Mouse (Mus musculus) lung, embryonic 15.5 days (tissue): ENCODE data around the gene Vac14. TPM values are rescaled to one million over a fixed set of nuclear protein-coding genes. Genes with fewer than 3 reads are reported as not detected.

Experiments
- ATAC-seq: fragments of 200-750 bp; cut with Nextera tagmentation; 2 replicates; pipeline ENCODE4 v1.8.0; 2017; ENCODE audit warnings: moderate number of reproducible peaks, borderline replicate concordance; ENCODE audit not compliant: low FRiP score, low TSS enrichment; ENCODE audit errors: extremely low read depth
- H3K27ac ChIP-seq: fragments of 300-500 bp; sonication (generic); 2 replicates; pipeline ENCODE4 v1.5.1; 2015; ENCODE audit warnings: moderate library complexity, mild to moderate bottlenecking, inconsistent platforms
- H3K27me3 ChIP-seq: fragments of 300-500 bp; sonication (generic); 2 replicates; pipeline ENCODE4 v1.6.1; 2015; ENCODE audit warnings: inconsistent platforms
- H3K36me3 ChIP-seq: fragments of 300-500 bp; sonication (generic); 2 replicates; pipeline ENCODE4 v1.6.1; 2015; ENCODE audit warnings: inconsistent platforms
- H3K4me1 ChIP-seq: fragments of 300-500 bp; sonication (generic); 2 replicates; pipeline ENCODE4 v1.6.1; 2015; ENCODE audit warnings: inconsistent platforms
- H3K4me2 ChIP-seq: fragments of 300-500 bp; sonication (generic); 2 replicates; pipeline ENCODE4 v1.6.1; 2015; ENCODE audit warnings: inconsistent platforms, mild to moderate bottlenecking, moderate library complexity
- H3K4me3 ChIP-seq: fragments of 300-500 bp; sonication (generic); 2 replicates; pipeline ENCODE4 v1.5.1; 2015; ENCODE audit warnings: mild to moderate bottlenecking, inconsistent platforms
- H3K9ac ChIP-seq: fragments of 300-500 bp; sonication (generic); 2 replicates; pipeline ENCODE4 v1.6.1; 2015; ENCODE audit warnings: inconsistent platforms
- H3K9me3 ChIP-seq: fragments of 300-500 bp; sonication (generic); 2 replicates; pipeline ENCODE4 v1.6.1; 2016; ENCODE audit warnings: inconsistent platforms
- WGBS: fragments of 180-500 bp; shearing (Covaris S2); methylation state at CpG from one replicate; pipeline ENCODE4 v1.1.7; 2015; 5-methylcytosine and 5-hydroxymethylcytosine counted together
- polyA plus RNA-seq: library from polyadenylated mRNA; unstranded; fragments of >200 nt; fragmentation: Nextera tagmentation; extraction: Ambion mirVana; gene quantifications from 2 replicates; pipeline ENCODE4 v1.2.1, GENCODE M21; 2015

Gene Vac14
- polyA plus RNA-seq, 1 experiment from 2014 or later = 18.2 TPM

GRCm38 (mm10) chr8:110706288-110706870 lies 88.0 kb downstream of the Vac14 start:
- 72% methylated on average over 3 of the region's 3 CpGs for WGBS
- peak overlapping the region; percentile 74 for H3K27ac ChIP-seq
- ATAC-seq = no peak
- H3K4me3 ChIP-seq = no peak overlapping the region
- peaks cover 84% of the 10 kb centered on the region for H3K4me1 ChIP-seq
- H3K27me3 ChIP-seq = no peaks in the 10 kb centered on the region
- no peaks in the 10 kb centered on the region for H3K9me3 ChIP-seq
- no peaks in the 10 kb centered on the region for H3K36me3 ChIP-seq
- H3K9ac ChIP-seq = no peak overlapping the region
- no peak overlapping the region for H3K4me2 ChIP-seq

DNA sequence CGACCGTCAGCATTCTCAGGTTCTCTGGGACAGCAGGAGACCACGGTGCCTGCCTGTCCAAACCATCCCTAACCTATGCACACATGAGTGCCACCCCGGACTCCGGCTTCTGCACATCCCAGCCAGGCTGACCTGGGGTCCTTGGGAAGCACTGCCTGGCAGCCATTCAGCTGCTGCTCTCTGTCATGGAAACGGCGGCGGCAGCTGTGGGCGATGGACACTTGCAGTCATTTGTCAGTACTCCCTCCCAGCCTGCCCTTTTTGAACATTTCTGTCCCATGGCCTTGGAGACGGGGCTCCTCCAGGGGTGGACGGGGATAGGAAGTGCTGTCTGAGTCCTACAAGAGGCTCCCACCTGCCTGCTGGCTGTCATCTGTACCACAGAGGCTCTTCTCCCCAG lies 90.0 kb downstream of the Vac14 start:
- Histone ChIP-seq H3K36me3 (no peaks in the 10 kb centered on the region), H3K27me3 (no peaks in the 10 kb centered on the region), H3K9me3 (no peaks in the 10 kb centered on the region), H3K4me2 (no peak overlapping the region), H3K4me3 (no peak overlapping the region), H3K4me1 (peaks cover 88% of the 10 kb centered on the region), H3K9ac (no peak overlapping the region), H3K27ac (peak overlapping the region; percentile 18; the same call in 1 of the 2 replicates)
- 67% methylated on average over 11 of the region's 11 CpGs for WGBS
- ATAC-seq = no peak

- Histone ChIP-seq H3K27me3 (no peaks in the 10 kb centered on the region), H3K9me3 (no peaks in the 10 kb centered on the region), H3K4me2 (peak overlapping the region; percentile 13; the same call in 1 of the 2 replicates), H3K4me1 (peaks cover 73% of the 10 kb centered on the region), H3K4me3 (no peak overlapping the region), H3K36me3 (0 out of 2 replicates have a peak, but pooled peaks cover 3% of the 10 kb centered on the region), H3K27ac (peak overlapping the region; percentile 96), H3K9ac (no peak overlapping the region)
- 46% methylated on average over 3 of the region's 3 CpGs for WGBS
- peak; percentile 52; the same call in 1 of the 2 replicates for ATAC-seq
These were observed 92.2 kb downstream of the Vac14 start for GRCm38 (mm10) chr8:110710593-110710992.

- Histone ChIP-seq H3K4me2 (0 out of 2 replicates have a peak overlapping the region, but pooled peaks have one; percentile 13), H3K36me3 (0 out of 2 replicates have a peak, but pooled peaks cover 3% of the 10 kb centered on the region), H3K9ac (no peak overlapping the region), H3K4me1 (peaks cover 73% of the 10 kb centered on the region), H3K4me3 (no peak overlapping the region), H3K9me3 (no peaks in the 10 kb centered on the region), H3K27me3 (no peaks in the 10 kb centered on the region), H3K27ac (peak overlapping the region; percentile 96)
- ATAC-seq = peak; percentile 74
- WGBS = 44% methylated on average over 13 of the region's 13 CpGs
These were observed 93.0 kb downstream of the Vac14 start for GRCm38 (mm10) chr8:110711271-110711934.

- Histone ChIP-seq H3K4me3 (no peak overlapping the region), H3K4me1 (peaks cover 84% of the 10 kb centered on the region), H3K9ac (0 out of 2 replicates have a peak overlapping the region, but pooled peaks have one; percentile 7), H3K27me3 (no peaks in the 10 kb centered on the region), H3K4me2 (no peak overlapping the region), H3K36me3 (0 out of 2 replicates have a peak, but pooled peaks cover 3% of the 10 kb centered on the region), H3K27ac (peak overlapping the region; percentile 96), H3K9me3 (no peaks in the 10 kb centered on the region)
- 65% methylated on average over 7 of the region's 7 CpGs for WGBS
- no peak for ATAC-seq
These were observed 94.7 kb downstream of the Vac14 start for GRCm38 (mm10) chr8:110713073-110713472.

DNA sequence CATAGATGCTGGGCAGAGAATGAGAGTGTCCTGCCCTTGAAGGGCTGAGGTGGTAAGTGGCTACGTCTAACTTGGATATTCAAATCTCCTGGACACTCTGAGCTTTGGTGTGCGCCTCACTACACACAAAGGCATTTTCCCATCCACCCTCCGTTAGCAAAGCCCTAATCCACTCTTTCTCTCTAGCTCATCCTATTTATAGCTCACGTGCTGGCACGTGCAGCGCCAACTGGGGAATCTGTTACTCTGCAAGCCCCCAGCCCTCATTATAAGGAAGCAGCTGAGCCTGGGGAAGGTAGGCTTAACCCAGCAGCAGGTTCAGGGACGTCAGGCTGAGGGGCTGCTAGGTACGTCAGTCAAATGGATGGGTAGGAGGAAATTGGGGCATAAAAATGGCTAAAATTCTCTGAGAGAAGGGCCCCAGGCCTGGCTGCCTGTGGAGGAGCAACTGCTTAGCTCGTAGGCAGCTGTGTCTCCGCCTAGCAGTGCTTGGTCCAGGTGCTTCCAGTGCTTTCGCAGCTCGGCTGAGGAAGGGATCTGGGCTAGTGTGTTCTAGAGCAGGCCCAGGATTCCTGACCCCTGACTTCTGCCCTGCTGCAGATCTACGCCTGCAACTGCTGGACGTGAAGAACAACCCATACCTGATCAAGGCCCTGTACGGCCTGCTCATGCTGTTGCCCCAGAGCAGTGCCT lies 96.6 kb downstream of the Vac14 start:
- Histone ChIP-seq H3K27ac (peak overlapping the region; percentile 97), H3K4me3 (no peak overlapping the region), H3K4me1 (peaks cover 85% of the 10 kb centered on the region), H3K27me3 (no peaks in the 10 kb centered on the region), H3K9ac (no peak overlapping the region), H3K4me2 (no peak overlapping the region), H3K36me3 (0 out of 2 replicates have a peak, but pooled peaks cover 3% of the 10 kb centered on the region), H3K9me3 (no peaks in the 10 kb centered on the region)
- WGBS = 83% methylated on average over 15 of the region's 15 CpGs
- no peak for ATAC-seq

DNA sequence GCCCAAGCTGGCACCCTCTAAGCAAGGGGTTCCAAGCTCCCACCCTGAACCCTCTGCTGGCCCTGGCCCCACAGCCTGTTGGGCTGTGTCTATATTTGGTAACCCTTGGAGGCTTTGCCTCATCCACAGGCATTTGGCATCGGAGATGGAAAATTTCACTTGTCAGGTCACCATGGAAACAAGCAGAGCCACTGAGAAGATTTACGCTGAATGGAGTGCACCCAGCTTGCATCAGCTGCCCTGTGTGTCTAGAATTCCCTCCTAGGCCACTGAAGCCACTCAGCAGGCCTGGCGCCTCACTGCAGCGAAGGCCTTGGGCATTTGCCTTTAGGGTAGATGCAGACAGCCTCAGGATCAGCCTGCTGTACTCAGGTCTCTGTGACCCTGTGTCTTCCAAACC lies 97.7 kb downstream of the Vac14 start:
- 0 out of 2 replicates have a peak, but pooled peaks cover 3% of the 10 kb centered on the region for H3K36me3 ChIP-seq
- no peak overlapping the region for H3K9ac ChIP-seq
- peak overlapping the region; percentile 97 for H3K27ac ChIP-seq
- H3K4me2 ChIP-seq = no peak overlapping the region
- H3K9me3 ChIP-seq = no peaks in the 10 kb centered on the region
- no peak overlapping the region for H3K4me3 ChIP-seq
- peaks cover 84% of the 10 kb centered on the region for H3K4me1 ChIP-seq
- peak; percentile 4; the same call in 1 of the 2 replicates for ATAC-seq
- WGBS = 53% methylated on average over 4 of the region's 4 CpGs
- H3K27me3 ChIP-seq = no peaks in the 10 kb centered on the region

DNA sequence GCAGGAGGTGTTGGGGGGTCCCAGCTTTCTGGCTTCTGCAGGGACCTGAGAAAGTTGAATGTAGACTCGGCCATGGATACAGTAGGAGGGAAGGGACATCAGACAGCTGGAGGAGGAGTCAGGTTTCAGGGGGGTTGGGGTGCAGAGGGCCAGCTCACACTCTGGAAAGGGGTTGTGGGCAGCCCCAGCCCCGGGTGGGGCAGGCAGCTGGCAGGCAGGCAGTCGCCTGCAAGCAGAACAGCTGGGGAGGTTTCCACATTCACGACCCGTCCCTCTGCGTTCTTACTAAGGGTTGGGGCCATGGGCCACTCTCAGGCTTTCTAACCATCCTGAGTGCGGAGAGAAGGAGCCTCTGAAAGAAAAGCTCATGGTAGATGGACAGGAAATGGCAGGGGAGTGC lies 98.7 kb downstream of the Vac14 start:
- H3K27ac ChIP-seq = peak overlapping the region; percentile 97
- H3K4me3 ChIP-seq = no peak overlapping the region
- peak; percentile 6; the same call in 1 of the 2 replicates for ATAC-seq
- 31% methylated on average over 7 of the region's 7 CpGs for WGBS
- H3K9me3 ChIP-seq = no peaks in the 10 kb centered on the region
- H3K4me1 ChIP-seq = peaks cover 74% of the 10 kb centered on the region
- H3K9ac ChIP-seq = no peak overlapping the region
- H3K4me2 ChIP-seq = no peak overlapping the region
- H3K36me3 ChIP-seq = 0 out of 2 replicates have a peak, but pooled peaks cover 3% of the 10 kb centered on the region
- H3K27me3 ChIP-seq = no peaks in the 10 kb centered on the region

- H3K9ac ChIP-seq = no peak overlapping the region
- H3K4me1 ChIP-seq = peaks cover 73% of the 10 kb centered on the region
- no peak overlapping the region for H3K4me3 ChIP-seq
- peak overlapping the region; percentile 97 for H3K27ac ChIP-seq
- no peaks in the 10 kb centered on the region for H3K9me3 ChIP-seq
- 0 out of 2 replicates have a peak, but pooled peaks cover 3% of the 10 kb centered on the region for H3K36me3 ChIP-seq
- H3K27me3 ChIP-seq = no peaks in the 10 kb centered on the region
- WGBS = 74% methylated on average over 8 of the region's 8 CpGs
- H3K4me2 ChIP-seq = no peak overlapping the region
- no peak for ATAC-seq
These were observed 100.0 kb downstream of the Vac14 start for GRCm38 (mm10) chr8:110718209-110718968.

DNA sequence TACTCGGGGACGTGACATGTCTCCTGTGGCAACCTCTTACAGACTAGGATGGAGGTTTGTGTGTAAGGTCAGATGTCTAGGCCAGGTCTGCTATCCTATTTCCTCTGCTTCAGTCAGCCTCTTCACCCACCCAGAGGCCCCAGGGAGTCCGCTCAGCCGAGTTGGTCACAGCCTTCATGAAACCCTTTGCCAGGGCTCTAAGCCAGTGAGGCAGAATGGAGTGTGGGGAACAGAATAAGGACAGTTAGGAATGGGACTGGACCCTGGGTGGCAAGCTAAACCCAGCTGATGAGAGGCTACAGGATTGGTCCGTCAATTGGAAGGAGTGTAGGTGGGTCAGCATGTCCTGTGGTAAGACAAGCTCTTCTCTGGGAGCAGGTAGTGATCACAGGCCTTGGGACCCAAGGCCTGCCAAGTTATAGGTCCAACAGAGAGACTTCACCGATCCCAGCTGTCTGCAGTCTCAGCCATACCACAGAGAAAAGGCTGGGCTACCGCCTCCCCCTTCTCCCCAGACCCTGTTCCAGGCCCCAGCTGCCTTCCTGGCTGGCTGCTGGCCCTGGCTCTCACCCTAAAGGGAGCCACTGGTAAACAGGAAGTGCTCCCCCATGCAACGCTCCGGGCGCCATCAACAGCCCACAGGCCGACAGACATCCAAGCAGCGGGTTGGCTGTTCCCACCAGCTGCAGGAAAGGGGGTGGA lies 100.7 kb downstream of the Vac14 start:
- Histone ChIP-seq H3K9me3 (no peaks in the 10 kb centered on the region), H3K27me3 (no peaks in the 10 kb centered on the region), H3K36me3 (no peaks in the 10 kb centered on the region), H3K9ac (0 out of 2 replicates have a peak overlapping the region, but pooled peaks have one; percentile 19), H3K4me2 (peak overlapping the region; percentile 87; the same call in 1 of the 2 replicates), H3K27ac (peak overlapping the region; percentile 97), H3K4me3 (no peak overlapping the region), H3K4me1 (peaks cover 80% of the 10 kb centered on the region)
- WGBS = 33% methylated on average over 12 of the region's 12 CpGs
- ATAC-seq = peak; percentile 68
